ENCODE assay signal across 1 mouse cellular context in the genomic region with DNA sequence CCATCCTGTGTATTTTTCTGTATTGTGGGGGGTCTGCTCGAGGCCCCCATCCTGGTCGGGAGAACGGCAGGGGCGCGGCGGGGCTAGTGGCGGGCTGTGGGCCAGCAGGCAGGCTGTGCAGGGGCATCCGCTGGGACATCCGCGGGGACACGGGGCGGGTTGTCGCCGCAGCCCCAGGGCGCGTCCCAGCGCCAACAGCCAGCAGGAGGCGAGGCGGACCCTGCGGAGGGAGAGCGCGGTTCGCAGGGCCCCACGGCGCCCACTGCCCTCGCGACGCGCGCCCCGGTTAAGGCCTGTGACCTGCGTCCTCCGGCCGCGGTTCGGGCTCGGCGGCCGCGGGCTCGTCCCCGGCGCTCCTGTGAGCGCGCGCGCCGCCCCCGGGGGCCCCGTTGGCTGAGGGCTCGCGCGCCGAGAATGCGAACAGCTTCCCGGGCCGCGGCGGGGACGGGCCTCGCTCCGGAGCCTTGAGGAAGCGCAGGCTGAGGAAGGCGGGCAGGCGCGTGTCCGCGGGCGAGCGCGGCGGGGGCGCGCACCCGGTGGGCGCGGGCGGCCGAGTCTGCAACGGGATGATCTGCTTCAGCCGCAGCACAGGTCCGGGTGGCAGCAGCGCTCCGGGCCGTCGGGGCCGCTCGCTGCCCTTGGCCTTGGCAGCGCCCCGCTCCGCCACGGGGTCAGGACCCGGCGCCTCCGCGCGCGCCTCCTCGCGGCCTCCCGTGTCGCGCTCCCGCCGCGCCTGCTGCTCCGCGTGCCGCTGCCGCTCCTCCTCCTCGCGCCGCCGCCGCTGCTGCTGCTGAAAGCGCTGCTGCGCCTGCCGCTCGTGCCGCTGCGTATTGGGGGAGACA.
TF ChIP-seq lines count a peak whose summit lies in the region.

No protein-coding gene starts in this region.

TF ChIP-seq in C2C12, 6 proteins besides CTCF, POLR2A, EP300 and RAD21:
- TF ChIP-seq MYOD1 (IDR thresholded peaks at IDR 0.05; ENCODE audit: control insufficient read depth, insufficient read length, low read depth) (no peak), USF1 (IDR thresholded peaks at IDR 0.05; ENCODE audit: low read depth) (no peak), MYOG (IDR thresholded peaks at IDR 0.05; ENCODE audit: control insufficient read depth, extremely low read depth, insufficient read length) (no peak), FOSL1 (IDR thresholded peaks at IDR 0.05; ENCODE audit: insufficient read depth, low read length, poor library complexity, severe bottlenecking) (no peak), CEBPB (IDR thresholded peaks at IDR 0.05; ENCODE audit: low read depth) (no peak), MAX (IDR thresholded peaks at IDR 0.05) (no peak)
